Mouse (Mus musculus) left cerebral cortex, postnatal 36 days (tissue): ENCODE results near the gene Shb. TPM values are rescaled to one million over a fixed set of nuclear protein-coding genes. Genes with fewer than 3 reads are reported as not detected.
A peak's percentile ranks its signal among the peaks of the same experiment; 100 is the strongest.

Experiments used
- DNase-seq, 2 experiments: peaks; one replicate each; pipeline ENCODE4 v3.0.0; 2021 to 2022; ENCODE audit warnings: low spot score in 2 of 2, mixed read lengths in 1 of 2
- intact Hi-C: fragments of 180-260 bp; cut with DNase I; formaldehyde crosslinking; loops from one replicate; pipeline ENCODE4 v1.15.1; 2025
- total RNA-seq, 2 experiments: library from RNA; stranded (reverse); gene quantifications; 2 replicates each; pipeline ENCODE4 v1.2.3; 2021

Gene Shb
- total RNA-seq, 2 experiments from 2014 or later, result 11.5 to 14.5 TPM

GRCm38 (mm10) chr4:45436383-45436913 lies 95.8 kb downstream of the Shb start:
- intact Hi-C loops, result no loop called here

DNA sequence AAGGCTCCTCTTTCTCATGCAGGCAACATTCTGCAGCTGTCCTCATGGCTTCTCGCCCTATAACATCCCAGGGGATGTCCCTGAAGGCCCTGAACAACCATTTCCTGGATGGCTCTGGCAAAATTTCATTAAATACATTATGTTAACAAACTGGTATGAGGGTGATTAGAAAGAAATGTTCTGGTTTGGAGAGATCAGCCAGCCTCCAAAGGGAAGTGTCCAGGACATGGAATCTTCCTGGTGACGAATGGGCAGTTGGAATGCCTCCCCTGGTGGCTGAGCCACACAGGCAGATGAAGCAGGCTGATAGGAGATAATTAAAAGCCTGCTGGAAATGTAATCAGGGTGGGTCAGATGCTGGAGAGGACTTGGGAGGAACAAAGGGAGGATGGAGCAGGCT lies 96.4 kb downstream of the Shb start:
- no peak for DNase-seq
- intact Hi-C loops, result no loop called here

More at GRCm38 (mm10) chr4:45436383-45436913, 95.8 kb downstream of the Shb start:
- DNase-seq, result no peak

DNA sequence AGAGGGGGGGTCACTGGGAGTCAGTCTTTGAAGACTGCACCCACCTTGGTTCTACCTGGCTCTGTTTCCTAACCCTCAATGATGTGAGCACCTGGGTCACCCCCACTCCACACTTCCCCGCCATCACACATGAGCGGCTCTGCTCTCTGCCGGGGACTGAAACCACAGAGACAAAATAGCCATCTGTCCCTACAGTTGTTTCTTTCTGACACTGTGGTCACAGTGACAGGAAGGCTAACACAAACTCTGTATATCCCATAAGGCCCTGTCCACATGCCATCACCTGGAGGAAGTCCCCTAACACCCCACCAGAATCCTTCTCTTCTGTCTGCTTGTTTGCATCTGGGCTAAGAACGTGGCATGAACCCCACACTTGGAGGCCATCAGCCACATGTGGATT lies 97.6 kb downstream of the Shb start:
- intact Hi-C loops, result no loop called here

DNA sequence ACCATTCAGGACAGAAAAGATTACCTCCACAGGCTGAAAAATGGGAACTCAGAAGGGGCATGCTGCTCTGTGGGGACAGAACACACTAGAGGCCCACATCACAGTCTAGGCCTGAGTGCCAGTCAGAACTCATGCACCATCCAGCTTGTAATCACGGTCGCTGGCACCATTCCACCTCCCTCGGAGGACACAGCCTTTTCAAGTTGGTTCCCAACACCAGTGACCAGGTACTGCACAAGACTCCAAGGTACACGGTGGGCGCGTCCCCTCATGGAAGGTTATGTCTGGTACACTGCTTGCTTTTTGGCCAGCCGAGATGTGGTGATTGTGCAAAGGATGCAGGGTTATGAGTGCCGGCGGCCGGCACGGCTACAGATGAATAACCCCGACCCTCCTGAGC lies 98.2 kb downstream of the Shb start:
- no peak for DNase-seq
- intact Hi-C loops, result no loop called here

More for the DNA sequence above, 97.6 kb downstream of the Shb start:
- DNase-seq, result no peak

- DNase-seq, result no peak
- intact Hi-C loops, result no loop called here
Observed at GRCm38 (mm10) chr4:45431806-45432205, 100.5 kb downstream of the Shb start.

DNA sequence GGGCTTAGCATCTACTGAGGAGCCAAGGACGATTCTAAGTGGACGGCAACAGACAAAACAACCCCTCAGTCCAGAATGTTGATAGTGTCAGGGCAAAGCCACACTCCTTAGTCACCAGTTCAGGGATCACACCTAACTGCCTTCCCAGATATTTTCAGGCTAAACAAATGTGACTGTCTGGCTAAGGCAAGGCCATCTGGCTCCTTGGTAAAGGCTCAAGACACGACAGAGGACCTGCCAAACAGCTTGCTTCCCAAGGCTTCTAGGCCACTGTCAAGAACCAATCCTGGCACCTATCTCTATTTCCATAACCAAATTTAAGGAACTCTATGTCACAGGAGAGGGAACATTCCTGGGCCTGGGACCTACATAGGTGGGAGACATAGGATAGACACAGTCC lies 101.0 kb downstream of the Shb start:
- DNase-seq, result no peak
- intact Hi-C loops, result no loop called here

DNA sequence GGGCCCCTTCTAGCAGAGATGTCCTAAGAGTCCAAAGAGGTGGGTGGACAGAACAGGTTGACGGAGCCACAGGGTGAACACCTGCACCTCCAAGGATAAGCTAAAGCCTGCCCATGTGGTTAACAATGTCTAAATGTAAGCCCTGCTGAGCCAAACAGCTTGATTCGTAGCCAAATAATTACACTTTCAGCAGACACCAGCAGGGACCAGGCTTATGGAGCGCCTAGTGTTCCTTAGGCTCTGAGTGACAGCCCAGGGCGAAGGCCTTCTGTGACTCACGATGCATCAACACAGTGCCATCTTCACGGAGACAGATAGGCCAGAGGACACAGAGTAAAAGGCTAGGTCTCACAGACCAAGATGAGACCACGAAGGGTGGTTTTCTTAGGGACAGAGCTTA lies 102.8 kb downstream of the Shb start:
- intact Hi-C loops, result no loop called here
- no peak for DNase-seq

GRCm38 (mm10) chr4:45426724-45427457 lies 105.4 kb downstream of the Shb start:
- DNase-seq, result no peak
- intact Hi-C loops, result no loop called here

DNA sequence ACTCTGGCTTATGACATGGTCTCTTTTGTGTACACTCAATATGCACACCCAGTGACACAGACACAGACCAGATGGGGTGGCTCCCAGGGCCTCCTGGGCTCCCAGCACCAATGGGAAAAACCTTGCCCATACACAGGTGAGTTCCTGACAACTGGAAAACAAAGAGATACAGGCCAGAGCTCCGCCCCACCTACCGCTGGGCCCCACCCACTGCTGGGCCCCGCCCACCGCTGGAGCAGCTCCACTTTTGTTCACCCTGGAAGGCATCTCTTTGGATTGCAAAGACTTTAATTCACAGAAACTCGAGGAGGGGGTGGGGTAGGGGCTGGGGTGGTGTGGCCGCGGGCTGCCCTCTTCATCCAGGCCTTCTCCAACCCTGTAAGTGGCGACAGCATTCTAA lies 108.9 kb downstream of the Shb start:
- DNase-seq, result no peak
- intact Hi-C loops, result loop anchor here (5.0 kb wide), 1 partner anchor 109 kb away; the partner anchor contains the start of gene Shb

GRCm38 (mm10) chr4:45422640-45423039 lies 109.6 kb downstream of the Shb start:
- no peak for DNase-seq
- intact Hi-C loops, result loop anchor here (5.0 kb wide), 1 partner anchor 110 kb away; the partner anchor contains the start of gene Shb

DNA sequence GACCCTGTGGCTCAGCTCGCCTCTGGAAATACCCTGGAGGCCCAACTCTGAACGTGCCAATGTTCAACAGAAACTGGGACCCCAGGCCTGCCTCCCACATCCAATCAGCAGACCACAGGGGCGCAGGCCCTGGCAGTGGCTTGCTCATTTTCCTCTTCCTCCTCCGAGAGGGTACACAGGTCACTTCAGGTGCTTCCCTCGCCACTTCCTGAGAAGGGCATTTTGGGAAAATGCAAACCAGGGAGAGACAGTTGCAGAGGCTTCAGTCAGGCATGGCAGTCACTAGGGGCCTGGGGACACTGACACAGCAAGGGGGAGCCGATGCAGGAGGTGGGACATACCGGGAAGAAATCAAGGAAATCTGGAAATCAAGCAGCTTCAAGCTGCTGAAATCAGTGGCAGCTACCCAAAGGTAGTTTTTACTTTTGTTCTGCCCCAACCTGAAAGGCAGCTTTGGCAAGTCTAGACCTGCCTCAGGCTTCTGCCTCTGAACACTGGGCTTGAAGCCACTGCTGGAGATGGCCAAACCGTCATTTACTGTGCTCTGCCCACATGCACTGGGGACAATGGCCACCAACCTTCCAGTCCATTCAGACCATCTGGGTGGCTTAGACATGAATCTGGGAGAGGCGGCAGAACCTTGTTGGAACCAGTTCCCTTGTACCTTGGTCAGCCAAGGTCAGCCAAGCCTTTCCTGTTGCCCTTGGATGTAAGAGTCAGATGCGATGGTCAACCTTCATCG lies 110.6 kb downstream of the Shb start:
- no peak for DNase-seq
- intact Hi-C loops, result loop anchor here (5.0 kb wide), 1 partner anchor 111 kb away; the partner anchor contains the start of gene Shb

DNA sequence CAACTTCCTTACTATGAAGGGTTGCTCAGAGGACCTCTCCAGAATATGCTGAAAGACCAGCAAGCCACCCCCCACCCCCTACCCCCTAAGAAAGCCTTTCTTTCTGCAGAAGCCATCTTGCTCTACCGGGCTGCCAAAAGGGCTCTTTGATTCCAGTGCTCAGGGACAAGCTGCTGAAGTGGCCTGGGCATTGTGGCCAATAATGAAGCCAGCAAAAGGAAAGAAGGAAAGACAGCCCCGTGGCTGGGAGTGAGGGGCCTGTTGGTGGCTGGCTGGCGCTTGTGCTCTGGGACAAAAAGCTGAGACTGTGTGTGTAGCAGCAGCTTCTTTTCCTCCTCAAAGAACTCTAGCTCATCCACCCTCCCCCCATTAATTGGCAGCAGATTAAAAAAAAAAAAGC lies 111.5 kb downstream of the Shb start:
- intact Hi-C loops, result loop anchor here (5.0 kb wide), 1 partner anchor 112 kb away; the partner anchor contains the start of gene Shb

DNA sequence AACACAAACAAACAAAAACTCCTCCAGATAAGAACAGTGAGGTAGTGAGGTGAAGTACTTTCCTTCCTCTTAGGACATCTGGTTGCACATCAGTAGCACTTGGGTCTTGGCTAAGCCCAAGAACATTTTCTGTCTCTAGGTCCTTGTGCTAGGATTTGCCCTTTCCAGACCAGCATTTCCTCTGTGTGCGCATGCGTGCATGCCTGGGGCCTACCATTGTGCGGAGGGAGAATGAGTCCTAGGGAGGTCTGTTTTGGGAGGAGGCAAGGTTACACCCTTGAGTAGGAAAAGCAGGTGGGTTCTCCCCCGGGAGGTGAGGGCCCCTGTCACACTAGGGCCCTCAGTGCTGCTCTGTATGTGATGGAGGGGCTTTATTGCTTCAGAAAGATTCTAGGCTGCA lies 113.2 kb downstream of the Shb start:
- DNase-seq, result no peak
- intact Hi-C loops, result loop anchor here (2.0 to 5.0 kb wide), 4 partner anchors 194 to 438 kb away; no protein-coding TSS in a partner anchor

More for the DNA sequence above, 111.5 kb downstream of the Shb start:
- no peak for DNase-seq

DNA sequence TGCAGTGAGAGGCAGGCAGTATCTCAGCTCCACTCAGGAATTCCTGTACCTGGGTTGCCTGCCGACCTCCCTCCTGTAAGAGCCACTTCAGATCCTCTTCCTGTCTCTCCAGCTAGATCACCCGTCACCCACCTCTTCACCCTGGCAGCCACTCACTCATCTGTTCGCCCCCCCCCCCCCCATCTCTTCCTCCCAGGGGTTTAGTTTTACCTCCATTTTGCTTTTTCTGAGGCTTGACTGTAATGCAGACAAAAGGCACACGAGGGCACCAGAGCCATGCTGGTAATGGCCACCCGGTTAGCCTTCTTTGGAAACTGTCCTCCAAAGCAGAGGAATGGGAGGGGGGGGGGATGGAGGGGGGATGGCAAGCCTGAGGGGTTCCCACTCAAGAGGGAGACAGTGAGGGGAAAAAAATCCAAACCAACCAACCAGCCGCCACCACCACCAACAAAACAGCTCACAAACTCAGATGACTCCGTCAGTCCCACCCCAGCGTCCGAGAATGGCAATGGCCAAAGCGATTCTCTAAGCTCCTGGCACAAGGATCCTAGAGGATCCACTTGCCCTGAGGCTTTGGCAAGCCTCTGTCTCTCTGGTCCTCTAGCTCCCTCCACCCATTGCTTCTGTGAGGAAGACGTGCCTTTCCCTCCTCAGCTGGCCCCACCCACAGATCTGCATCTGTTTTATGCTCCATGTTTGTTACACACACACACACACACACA lies 113.9 kb downstream of the Shb start:
- intact Hi-C loops, result loop anchor here (2.0 to 5.0 kb wide), 4 partner anchors 194 to 439 kb away; no protein-coding TSS in a partner anchor
- peak; percentile 18 to 53 for DNase-seq

DNA sequence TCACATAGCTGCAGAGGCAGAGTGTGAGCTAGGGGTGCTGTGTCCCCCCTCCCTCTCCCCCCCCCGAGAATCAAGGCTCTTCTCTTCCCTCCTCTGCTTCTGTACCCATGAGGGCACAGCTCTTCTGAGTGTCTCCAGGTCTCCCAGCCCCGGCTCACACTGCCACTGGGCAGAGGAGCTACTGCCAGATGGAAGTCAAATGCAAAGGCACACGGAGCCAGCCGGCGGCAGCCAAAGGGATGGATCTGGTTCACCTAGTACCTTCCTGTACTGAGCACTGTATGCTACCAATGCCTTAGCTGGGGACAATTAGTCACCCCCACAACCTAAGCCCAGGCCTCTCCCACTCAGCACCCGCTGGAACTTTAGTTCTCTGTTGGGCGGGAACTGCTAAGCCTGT lies 116.0 kb downstream of the Shb start:
- intact Hi-C loops, result loop anchor here (5.0 kb wide), 3 partner anchors 356 to 441 kb away; no protein-coding TSS in a partner anchor
- DNase-seq, result no peak

GRCm38 (mm10) chr4:45413674-45414338 lies 118.5 kb downstream of the Shb start:
- DNase-seq, result no peak
- intact Hi-C loops, result no loop called here

- intact Hi-C loops, result no loop called here
- no peak for DNase-seq
Observed at GRCm38 (mm10) chr4:45412433-45413192, 119.7 kb downstream of the Shb start.

DNA sequence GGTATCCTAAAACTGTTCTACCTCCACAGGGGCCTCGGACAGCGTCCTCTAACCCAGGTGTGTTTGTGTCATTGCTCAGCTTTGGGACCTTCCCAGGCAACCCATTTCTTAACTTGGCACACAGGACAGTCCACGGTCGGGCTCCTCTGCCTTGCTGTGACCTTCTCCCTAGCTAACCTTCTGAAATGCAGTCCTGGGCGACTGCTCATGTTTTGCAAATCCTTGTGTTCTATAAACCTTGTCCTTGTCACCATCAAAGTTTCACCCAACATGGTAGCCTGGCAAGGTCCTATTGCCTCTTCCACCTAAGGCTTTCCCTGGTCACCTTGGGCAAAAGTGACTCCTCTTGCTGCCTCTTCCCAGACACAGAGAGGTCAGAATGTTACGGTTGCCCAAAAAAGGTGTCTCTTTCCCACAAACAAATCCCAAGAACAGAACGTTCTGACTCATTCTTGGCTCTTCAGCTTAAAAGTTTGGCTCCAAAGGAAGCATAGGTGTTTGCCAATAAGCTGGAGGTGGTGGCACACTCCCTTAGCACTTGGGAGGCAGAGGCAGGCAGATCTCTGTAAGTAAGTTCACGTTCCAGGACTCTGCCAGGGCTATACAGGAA lies 121.0 kb downstream of the Shb start:
- no peak for DNase-seq
- intact Hi-C loops, result no loop called here
